Mouse (Mus musculus): ENCODE measurements at regions not wholly inside any gene's neighbourhood (a gene's known extent, or its start where the extent isn't known, plus 50 kb on each side); places are given as distances from the start of the nearest gene placed in this dataset.

DNA sequence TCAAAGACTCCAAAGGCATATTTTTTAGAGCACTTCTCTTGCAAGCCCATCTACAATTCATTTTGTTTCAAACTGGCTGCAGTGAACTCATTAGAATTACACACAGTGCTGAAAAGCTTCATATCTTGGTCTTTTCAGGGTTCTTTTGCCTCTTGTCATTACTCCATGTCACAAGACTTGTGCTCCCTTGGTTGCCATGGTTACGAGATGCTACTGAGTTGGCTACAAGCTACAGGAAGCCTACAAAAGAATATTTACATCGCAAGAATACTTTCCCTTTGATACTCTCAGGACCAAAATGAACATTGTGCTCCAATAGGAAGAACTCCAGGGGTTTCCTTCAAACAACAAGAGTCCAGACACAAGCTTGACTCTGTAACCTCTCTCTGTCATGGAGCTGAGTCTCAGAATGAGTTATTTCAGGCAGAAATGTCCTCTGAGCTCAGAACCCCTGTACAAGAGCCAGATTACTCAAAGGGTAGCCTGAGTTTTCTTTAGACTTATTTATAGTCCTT lies 545.2 kb upstream of the Adamts9 start:
- no peak for DNase-seq (ENCODE audit: low read depth)

DNA sequence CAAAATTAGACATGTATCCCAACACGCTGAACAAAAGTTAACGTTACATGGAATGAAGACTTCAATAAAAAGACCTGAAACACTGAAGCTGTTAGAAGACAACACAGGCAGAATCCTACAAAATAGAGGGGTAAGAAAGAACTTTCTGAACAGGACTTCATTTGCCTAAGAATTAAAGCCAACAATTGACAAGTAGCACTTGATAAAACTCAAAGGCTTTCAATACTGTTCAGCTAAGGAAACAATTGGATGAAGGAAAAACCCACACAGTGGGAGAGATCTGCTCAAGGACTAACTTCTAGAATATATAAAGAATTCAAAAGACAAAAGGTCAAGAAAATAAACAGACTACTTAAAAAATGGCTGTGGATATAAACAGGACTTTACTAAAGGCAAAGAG lies 535.2 kb upstream of the Adamts9 start:
- DNase-seq (ENCODE audit: low read depth) = no peak

DNA sequence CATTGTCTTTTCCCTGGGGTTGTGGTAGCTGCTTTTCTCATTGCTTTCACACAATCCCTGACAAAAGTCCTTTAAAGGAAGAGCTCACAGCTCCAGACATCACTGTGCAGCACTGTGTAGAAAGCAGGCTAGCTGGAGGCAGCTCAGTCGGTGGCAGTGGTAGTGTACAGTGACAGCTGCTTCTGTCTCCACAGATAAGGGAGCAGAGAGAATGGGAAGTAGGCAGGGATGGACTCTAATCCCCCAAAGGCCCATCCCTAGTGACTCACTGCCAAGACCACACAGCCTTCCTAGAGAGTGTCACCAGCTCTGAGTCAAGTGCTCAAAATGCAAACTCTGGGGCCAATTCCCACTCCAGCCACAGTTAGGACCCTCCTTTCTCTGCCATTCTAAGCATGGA lies 531.7 kb upstream of the Adamts9 start:
- DNase-seq (ENCODE audit: low read depth) = no peak

DNA sequence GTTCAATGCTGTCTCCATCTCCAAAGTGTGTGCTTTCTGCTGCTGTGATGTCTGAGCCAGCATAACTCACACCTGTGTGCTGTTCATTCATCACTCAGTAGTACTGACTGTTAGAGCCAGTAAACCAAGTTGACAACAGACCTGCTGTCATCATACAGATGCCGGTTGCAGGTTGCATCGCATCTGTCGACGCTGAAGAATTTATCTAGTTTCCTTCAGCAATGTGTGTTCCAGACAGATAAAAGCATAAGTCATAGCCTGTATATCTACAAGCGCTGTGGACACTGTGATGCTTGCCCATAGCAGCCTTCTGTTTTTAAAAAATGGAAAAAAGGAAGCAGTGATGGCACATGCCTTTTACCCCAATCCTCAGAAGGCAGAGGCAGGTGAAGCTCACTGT lies 524.6 kb upstream of the Adamts9 start:
- DNase-seq (ENCODE audit: low read depth) = no peak

DNA sequence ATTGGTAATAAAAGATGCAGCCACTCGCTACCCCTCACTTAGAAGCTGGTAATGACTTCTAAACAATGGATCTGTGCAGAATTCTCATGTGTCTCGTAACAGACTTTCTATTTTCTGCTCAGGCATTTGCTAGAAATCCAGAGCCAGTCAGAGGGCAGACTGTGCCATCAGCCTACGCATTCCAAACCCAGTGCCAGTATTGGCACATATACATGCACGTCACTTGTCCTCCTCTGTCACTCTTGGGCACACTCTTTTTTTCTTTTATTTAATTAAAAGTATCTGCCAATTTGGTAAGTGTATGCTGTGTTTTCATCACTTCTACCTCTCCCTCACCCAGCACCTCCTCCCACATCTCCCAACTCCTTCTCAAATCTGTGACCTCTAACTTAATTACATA lies 519.6 kb upstream of the Adamts9 start:
- DNase-seq (ENCODE audit: low read depth) = no peak

DNA sequence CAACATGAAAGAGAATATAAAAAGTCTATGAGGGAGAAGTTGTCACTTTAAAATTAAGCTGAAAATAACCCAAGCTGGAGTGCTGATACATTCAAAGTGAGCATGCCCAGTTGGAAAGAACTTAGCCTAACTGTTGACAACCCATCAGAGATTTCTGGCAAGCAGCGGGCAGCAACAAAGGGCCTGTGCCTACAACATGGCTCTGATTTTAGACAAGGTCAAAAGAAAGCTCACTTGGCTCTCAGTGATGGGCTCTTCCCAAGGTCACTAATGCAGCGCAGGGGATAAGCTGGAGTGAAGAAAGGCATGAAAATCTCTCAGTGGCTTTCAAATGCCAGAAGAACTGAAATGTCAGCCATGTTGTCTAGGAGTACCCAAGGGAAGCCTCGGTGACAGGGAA lies 518.1 kb upstream of the Adamts9 start:
- no peak for DNase-seq (ENCODE audit: low read depth)

DNA sequence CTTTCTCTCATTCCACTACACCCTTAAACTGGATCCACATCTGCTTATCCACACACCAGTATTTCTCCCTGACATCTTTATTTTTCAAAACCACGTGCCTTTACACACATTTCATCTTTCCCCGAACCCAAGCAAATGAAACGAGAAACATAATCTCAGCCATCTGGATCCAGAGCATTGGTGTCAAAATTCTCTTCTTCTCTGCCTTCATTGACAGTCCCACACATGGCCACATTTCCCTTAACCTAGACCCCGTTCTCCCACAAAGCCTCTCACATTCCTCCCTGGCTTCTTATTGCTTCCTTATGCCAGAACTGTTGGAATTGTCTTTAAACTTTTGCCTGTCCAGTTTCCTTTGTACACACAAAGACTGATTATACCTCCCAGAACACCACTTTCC lies 514.3 kb upstream of the Adamts9 start:
- no peak for DNase-seq (ENCODE audit: low read depth)

DNA sequence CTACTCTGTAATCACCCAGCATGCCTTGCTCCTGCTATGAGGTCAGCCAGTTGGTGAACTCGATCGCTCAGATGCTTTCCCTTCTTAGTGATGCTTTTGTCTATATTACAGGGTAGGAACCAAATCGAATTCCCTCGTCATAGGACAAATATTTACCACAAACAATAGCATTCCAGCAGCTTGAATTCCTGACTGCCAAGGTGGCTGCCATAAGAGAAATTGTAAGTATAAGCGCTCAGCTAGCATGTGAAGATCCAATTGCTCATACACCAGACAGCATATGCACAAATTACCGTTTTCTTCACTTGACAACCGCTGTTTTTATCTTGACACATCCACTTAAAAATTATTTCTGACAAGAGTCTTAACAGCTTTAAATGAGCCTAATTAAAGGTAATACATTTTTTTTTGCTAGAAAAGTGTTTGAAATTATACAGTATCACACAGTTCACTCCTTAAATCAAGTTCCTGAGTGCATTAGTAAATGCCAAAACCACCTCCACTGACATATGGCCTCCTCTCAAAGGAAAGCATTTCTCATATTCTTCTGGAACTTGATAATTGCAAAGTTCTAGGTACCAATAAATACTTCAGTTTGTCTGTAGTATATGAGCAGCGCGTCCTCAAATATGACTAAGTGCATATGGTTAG lies 513.2 kb upstream of the Adamts9 start:
- DNase-seq (ENCODE audit: low read depth) = no peak

DNA sequence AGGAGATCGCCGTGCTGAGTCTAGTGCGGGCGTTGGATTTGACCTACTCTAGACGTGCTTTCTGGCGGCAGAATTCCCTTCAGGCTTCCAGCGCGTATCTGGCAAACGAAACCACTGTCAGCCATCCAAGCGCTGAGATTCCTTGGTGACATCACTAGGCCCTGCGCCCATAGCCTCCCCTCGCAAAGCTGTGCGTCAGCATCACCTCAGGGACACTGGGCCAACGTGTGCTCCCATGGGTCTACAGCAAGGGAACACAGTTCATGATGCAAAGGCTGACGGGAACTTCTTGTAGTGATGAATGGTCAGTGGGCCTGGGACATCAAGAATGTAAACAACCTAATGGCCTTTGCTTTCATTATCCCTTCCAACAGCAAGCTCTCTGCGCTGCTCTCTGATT lies 502.3 kb upstream of the Adamts9 start:
- peak; percentile 23 for DNase-seq (ENCODE audit: low read depth)

DNA sequence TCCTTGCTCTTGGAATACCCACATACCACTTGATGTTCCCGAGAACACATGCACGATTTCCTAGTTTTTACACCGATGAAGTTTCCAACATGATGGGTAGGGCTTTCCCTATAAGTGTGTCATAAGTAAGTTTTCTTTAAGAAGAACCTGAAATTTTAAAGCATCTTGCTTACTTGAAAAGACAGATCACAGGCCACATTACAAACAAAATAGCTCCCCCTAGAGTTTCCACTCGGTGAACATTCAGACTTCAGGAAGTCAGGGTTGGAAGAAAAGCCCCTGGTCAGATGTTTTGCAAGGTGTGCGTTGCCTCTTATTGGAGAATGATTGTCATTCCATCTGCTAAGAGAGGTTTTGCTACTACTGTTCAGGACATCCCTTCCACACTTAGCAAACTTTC lies 501.8 kb upstream of the Adamts9 start:
- peak; percentile 37 for DNase-seq (ENCODE audit: low read depth)

DNA sequence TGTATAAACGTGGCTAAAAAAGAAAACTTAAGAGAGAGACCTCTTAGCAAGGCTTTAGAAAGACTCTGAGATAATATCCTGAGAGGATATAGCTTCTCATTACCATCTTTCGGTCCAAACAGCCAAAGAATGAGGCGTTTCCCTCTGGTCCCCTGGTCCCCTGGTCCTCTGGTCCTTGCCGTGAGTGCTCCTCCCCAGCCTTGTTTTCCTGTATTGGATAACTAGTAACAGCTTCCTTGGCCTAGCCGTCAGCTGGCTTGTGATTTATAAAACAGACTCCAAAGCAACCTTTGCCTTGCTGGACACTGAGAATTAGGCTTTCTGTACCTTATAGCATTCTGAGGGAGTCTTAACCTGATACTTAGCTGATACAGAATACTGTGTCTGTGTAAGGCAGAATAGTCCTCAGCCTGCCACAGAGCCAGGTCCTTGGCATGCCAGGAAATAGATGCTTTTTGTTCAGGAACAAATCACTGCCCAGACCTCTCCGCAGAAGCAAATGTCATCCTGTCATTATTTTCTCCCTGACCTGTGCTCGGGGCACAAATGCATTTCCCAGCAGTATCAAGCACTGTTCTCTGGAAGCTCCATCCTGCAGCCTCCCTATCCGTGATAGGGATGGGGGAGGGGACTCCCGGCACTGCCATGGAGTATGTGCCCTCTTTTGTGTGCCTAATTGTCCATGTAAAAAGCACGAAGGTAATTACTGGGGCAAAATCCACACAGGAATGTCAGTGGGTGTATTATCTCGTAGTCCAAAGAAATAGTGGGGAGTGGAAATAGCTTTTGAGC lies 500.7 kb upstream of the Adamts9 start:
- DNase-seq (ENCODE audit: low read depth) = no peak

DNA sequence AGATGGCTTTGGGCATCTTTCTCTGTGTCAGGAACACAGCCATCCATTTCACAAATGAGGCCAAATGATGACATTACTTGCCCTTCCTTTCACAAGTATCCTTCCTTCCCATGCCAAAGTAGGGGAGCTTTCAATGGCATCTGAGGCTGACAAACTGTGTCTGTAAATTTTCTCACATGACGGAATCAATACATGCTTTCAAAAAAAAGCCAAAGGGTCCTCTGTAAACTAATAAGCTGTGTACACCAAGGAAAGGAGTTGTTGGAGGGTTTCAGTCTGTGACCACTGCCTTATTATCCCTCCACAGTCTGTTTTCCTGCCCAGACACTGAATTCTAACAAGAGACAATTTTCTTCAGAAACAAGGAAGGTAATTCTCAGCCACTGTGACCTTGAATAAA lies 490.2 kb upstream of the Adamts9 start:
- DNase-seq (ENCODE audit: low read depth) = no peak

DNA sequence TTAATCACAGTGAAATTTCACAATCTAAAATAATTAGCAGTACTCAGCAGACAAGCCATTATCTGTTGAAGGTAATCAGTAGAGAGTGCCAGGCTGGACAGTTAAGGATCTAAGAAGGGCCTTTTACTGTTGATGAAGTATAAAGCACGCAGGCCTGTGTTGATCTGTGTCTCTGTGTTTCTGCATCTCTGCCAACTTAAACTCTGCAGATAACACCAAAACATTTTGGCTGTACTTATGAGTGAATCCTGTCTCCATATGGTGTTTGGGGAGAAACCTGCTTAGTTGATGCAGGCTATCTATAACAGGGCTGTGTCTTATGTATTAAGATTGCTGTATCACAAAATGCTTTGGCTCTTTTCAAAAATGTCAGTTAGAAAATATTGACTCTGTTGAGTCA lies 482.8 kb upstream of the Adamts9 start:
- no peak for DNase-seq (ENCODE audit: low read depth)

DNA sequence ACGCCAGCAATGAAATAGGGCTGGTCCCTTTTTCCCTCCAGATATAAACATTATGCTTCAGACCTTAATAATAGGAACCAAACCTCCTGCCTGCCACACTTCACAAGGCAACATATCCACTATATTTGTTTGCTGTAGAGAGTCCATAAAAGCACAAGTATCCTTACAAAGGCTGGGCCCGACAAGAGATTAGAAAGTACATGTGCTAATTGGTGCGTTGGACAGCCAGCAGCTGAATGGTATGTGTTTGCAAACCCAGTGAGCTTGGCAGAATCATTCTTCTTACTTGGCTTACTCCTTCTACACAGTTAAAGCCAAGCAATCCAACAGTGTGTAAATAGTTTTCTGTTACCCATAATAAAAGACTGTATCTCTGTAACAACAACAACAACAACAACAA lies 479.6 kb upstream of the Adamts9 start:
- DNase-seq (ENCODE audit: low read depth) = no peak

DNA sequence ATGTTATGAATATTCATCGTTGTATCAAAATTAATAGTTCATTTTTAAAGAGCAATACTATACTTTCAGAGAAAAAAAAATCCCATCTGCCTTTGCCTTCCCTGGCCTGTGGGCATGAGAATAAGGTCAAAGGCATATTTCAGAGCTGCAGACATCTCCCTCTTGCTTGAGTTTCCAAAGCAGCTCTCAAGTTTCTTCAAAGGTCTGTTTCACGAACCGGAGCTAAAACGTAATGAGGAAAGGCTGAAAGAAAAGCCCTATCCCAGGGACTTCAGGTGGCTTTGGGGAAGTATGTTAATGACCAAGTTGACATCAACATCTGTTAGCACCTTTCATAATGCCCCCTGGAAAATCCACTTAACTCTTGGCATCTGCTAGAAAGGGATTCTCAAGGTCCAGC lies 479.0 kb upstream of the Adamts9 start:
- DNase-seq (ENCODE audit: low read depth) = no peak

DNA sequence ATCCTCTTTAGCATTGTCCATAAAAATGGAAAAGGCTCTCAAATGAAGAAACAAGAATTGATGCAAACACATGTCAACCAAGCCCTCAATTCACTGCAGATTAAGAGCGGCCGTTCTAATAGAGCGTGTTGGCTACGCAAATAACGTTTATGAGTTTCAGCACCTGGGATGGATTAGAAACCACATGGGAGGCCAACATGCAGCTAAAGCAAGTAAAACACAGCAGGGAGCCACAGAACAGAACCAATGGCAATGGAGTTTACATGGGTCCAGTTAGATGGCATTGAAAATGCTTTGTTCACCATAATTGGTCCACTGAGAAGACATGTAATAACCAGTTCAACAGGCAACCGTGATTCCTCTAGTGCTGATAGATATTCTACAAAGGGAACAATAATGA lies 474.3 kb upstream of the Adamts9 start:
- DNase-seq (ENCODE audit: low read depth) = no peak

DNA sequence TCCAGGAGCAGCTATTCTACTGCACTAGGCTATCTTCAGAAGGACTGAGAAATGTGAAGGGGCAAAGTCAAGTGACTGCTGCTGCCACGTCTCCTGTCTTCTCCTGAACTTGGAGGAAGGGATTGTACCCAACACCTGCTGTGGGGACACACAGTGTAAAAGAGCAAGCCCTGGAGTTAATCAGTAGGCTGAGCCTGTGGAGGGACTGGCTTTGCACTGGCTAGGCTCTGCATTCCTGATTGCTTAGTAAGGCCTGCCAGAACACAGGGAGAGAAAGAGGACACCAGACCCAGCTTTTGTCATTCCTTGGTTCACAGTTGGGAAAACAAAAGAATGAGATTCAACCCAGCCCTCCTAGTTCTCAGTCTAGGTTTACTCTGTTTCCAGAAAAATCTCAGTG lies 472.7 kb upstream of the Adamts9 start:
- DNase-seq (ENCODE audit: low read depth) = no peak

DNA sequence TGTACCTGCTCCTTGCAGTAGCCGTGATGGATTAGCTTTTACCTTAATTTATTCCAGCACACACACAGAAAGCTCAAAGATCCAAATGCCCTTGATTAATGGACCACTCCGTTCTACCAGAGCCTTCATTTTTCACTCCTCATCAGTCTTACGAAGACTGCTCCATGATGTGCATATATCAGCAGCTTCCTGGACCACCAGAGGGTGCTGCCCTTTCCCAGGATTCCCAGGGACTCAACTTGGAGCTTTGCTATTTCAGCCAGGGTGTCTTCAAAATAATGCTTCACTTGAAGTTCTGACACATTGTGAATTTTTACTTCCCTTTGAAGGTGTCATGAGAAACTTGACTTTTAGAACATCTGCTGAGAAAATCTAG lies 467.8 kb upstream of the Adamts9 start:
- no peak for DNase-seq (ENCODE audit: low read depth)

DNA sequence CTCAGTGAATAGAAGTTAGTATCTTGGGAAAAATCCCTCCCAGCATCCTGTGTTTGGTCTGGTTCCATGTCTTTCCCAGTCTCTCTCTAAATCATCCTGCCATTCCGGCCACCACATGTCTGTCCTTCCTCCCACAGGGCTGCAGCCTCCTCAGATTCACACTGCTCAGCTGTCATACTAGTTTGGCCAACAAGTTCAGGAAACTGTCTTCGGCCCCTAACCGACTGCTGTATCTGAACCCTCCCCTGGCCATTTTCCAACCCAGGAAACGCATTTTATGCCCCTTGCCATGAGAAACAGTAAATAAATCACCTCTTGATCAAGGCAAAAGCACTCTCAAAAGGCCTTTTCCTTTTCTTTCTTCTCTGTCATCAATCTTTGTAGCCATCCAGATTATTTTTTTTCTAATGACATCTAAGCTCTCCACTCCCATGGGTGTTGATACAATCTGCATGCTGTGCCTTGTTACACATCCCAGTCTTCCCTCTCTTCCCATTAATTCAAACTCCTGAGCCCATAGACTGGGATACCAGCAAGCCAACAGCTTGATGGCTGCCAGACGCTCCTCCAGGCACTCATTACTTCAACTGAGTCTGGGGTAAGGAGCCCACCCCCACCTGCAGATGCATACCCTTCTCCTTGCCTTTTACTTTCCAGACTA lies 467.3 kb upstream of the Adamts9 start:
- no peak for DNase-seq (ENCODE audit: low read depth)

DNA sequence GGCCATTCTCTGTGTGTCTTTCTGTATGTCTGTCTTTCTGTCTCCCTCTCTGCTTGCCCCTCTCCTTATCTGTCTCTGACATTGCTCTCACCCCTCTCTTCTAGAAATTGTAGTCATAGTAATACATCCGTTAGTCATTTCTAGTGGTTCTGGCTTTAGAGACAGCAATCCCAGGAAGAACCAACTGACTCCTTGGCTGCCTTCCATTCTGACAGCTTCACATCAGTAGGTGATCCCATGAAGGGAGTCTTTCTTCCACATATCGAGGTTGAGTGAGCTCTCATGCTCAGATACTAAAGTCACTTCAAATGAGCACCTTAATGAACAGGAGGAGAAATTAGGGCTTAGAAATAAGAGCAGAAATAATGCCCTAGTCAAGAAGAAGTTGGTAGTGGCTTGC lies 455.3 kb upstream of the Adamts9 start:
- DNase-seq (ENCODE audit: low read depth) = no peak

DNA sequence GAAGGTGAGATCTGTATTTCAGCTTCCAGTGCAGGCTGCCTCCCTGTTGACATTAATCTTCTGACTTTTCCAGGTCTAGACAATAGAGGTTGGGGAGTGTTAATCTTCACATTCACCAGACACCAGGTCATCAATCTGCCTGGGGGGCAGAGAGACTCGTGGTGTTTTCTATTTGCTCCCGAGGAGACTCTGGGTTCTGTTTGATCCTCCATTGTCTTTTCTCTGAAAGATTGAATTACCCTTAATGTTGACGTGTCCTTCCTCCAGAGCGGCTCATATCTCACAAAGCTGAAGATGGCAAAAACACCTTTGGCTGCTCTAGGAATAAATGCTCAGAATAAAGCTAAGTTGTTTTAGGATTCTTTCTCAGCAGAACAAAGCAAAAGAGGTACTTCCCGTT lies 453.8 kb upstream of the Adamts9 start:
- DNase-seq (ENCODE audit: low read depth) = no peak

DNA sequence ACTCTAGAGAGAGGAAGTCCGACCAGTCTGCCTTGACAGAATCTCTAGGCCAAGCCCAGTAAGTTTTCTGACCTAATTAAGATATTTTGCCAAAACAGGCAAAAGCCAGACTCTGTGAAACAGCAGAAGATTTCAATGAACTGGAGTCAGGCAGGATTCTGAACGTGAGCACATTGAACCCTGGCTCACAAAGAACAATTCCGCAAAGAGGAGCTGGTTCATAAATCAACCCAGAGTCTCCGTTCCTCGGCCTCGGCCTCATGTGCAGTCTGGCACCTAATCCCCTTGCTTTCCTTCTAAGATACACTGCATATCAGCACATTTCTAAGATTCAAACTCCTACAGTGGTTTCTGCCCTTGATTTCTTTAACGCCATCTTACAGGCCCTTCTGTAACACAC lies 452.7 kb upstream of the Adamts9 start:
- DNase-seq (ENCODE audit: low read depth) = no peak

DNA sequence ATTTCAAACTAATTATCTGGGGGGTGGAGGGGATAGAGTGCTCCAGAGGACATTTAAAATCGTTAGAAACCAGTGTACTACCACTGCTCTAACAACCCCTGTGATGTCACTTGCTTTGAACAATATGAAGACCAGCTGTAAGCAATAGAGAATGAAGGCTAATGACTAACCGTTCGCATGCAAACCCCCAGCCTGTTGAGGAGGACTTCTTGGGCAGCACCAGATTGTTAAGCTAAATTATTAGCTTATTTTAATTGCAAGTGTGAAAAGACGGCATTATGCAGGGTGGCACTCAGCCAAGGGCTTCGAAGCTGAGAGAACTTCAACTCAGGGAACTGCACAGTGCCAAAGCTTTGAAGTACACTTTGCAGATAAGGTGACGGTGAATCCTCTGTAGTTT lies 452.0 kb upstream of the Adamts9 start:
- no peak for DNase-seq (ENCODE audit: low read depth)

All from fibroblast of lung, adult 2 months (primary cell).